Mouse (Mus musculus) limb, embryonic 13.5 days (tissue): ENCODE data around the gene Cxcl3. TPM values are rescaled to one million over a fixed set of nuclear protein-coding genes. Genes with fewer than 3 reads are reported as not detected.

Experiments
- ATAC-seq: fragments of 200-750 bp; cut with Nextera tagmentation; 2 replicates; pipeline ENCODE4 v1.8.0; 2017; ENCODE audit warnings: low read depth, moderate number of reproducible peaks, moderate TSS enrichment; ENCODE audit not compliant: low FRiP score
- H3K27ac ChIP-seq: fragments of 300-500 bp; sonication (generic); 2 replicates; pipeline ENCODE4 v1.5.1; 2015; ENCODE audit warnings: inconsistent platforms, mild to moderate bottlenecking, moderate library complexity
- H3K27me3 ChIP-seq: fragments of 300-500 bp; sonication (generic); 2 replicates; pipeline ENCODE4 v1.6.1; 2015; ENCODE audit warnings: mild to moderate bottlenecking, inconsistent platforms
- H3K36me3 ChIP-seq: fragments of 300-500 bp; sonication (generic); 2 replicates; pipeline ENCODE4 v1.6.1; 2015; ENCODE audit warnings: inconsistent platforms, mild to moderate bottlenecking, moderate library complexity
- H3K4me1 ChIP-seq: fragments of 300-500 bp; sonication (generic); 2 replicates; pipeline ENCODE4 v1.6.1; 2015; ENCODE audit warnings: inconsistent platforms
- H3K4me2 ChIP-seq: fragments of 300-500 bp; sonication (generic); replicated peaks from 2 replicates; pipeline ENCODE4 v1.6.1; 2015; ENCODE audit warnings: inconsistent platforms, mild to moderate bottlenecking, moderate library complexity
- H3K4me3 ChIP-seq: fragments of 300-500 bp; sonication (generic); 2 replicates; pipeline ENCODE4 v1.5.1; 2015; ENCODE audit warnings: moderate library complexity, mild to moderate bottlenecking, inconsistent platforms
- H3K9ac ChIP-seq: fragments of 300-500 bp; sonication (generic); 2 replicates; pipeline ENCODE4 v1.6.1; 2015; ENCODE audit warnings: mild to moderate bottlenecking, inconsistent platforms
- H3K9me3 ChIP-seq: fragments of 300-500 bp; sonication (generic); 2 replicates; pipeline ENCODE4 v1.6.1; 2016; ENCODE audit warnings: inconsistent platforms
- WGBS: fragments of 180-500 bp; shearing (Covaris S2); methylation state at CpG from one replicate; pipeline ENCODE4 v1.1.7; 2015; 5-methylcytosine and 5-hydroxymethylcytosine counted together
- polyA plus RNA-seq: library from polyadenylated mRNA; unstranded; fragments of >200 nt; fragmentation: Nextera tagmentation; extraction: Ambion mirVana; gene quantifications from 2 replicates; pipeline ENCODE4 v1.2.1, GENCODE M21; 2015

The Cxcl3 gene
- 0.26 and 0.52 TPM in 2 replicates for polyA plus RNA-seq

DNA sequence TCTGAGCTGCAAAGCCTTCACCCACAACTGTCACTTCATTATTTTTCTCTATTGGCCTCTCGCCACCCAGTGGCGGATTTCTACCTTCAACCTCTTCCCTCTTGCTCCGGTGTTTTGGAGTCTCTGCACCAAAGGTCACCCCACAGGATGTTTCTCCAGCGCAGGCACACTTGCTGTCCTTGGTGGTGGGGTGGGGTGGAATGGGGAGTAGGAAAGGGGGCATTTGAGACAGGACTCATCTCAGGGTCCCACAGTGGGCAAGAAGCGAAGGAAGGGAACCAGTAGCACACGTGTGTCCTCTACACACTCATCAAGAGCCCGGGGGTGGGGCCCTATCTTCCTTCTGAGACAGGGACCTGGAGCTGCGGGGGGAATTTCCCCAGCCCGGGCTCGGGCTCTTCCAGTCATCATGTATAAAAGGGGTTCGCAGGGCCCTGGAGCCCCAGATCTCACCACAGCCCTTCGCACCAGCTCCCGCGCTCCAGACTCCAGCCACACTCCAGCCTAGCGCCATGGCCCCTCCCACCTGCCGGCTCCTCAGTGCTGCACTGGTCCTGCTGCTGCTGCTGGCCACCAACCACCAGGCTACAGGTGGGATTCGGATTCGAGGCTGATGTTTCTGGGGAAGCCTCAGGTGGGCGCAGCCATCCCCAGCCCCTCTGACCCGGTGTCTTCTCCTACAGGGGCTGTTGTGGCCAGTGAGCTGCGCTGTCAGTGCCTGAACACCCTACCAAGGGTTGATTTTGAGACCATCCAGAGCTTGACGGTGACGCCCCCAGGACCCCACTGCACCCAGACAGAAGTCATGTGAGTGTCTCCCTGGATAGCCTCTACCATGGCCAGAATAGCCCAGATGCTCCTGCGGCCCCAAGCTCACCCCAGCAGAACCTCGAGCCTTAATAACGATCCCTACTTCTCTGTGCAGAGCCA is at the start of gene Cxcl3:
Gene Cxcl3, plus strand, starts transcription at position 445 of the 930 bp plus-strand sequence.
- Histone ChIP-seq H3K4me1 (peaks cover 15% of the 10 kb centered on the region), H3K4me2 (peak within 1 kb of the TSS; percentile 67), H3K9ac (peak within 1 kb of the TSS; percentile 43; the same call in 1 of the 2 replicates), H3K27ac (no peak within 1 kb of the TSS), H3K9me3 (no peaks in the 10 kb centered on the region), H3K4me3 (peak within 1 kb of the TSS; percentile 35), H3K27me3 (peaks cover 8% of the 10 kb centered on the region), H3K36me3 (no peaks in the 10 kb centered on the region)
- peak; percentile 57; the same call in 1 of the 2 replicates for ATAC-seq
- WGBS: 15% methylated on average over 26 of the region's 26 CpGs

DNA sequence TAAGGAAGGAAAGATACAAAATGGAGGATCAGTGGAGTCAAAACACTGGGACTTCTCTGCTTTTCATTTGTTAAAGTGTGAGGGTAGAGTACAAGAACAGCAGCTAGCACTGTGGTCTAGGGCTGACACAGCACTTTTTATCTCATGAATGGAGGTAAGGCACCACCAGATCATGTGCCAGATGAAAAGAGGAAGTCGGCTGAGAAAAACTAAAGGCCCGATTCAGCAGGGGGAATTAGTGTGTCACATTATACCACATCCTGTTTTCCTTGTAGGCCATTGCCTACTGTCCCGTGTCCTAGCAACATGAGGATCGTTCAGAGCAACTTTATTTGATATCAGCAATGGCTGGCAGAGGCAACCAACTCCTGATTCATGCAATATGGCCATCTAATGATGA is 43.9 kb upstream of the Cxcl3 start:
- Histone ChIP-seq H3K4me2 (no peak overlapping the region), H3K4me1 (no peaks in the 10 kb centered on the region), H3K27me3 (no peaks in the 10 kb centered on the region), H3K9me3 (no peaks in the 10 kb centered on the region), H3K36me3 (no peaks in the 10 kb centered on the region), H3K27ac (no peak overlapping the region), H3K9ac (no peak overlapping the region), H3K4me3 (no peak overlapping the region)
- WGBS: 67% methylated on average over 4 of the region's 4 CpGs
- no peak for ATAC-seq

DNA sequence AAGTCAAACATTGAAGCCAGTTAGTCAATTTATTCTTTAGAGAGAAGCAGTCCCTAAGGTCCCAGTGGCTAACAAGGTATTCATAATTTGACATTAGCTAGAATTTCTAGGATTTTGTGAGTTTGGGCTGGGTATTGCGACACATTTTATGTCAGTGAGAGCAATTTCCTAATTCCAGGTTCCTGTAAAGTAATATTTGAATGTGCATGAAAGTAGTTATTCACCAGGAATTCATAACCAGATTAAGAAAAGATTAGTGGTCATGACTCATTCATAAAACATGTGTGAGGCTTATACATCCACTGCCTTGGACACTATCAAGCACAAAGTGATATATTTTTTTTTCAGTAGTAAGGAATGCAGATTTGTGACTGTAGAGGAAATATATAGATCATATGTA is 32.0 kb upstream of the Cxcl3 start:
- Histone ChIP-seq H3K9me3 (no peaks in the 10 kb centered on the region), H3K4me2 (no peak overlapping the region), H3K27ac (no peak overlapping the region), H3K9ac (no peak overlapping the region), H3K4me3 (no peak overlapping the region), H3K27me3 (peaks cover 4% of the 10 kb centered on the region), H3K36me3 (no peaks in the 10 kb centered on the region), H3K4me1 (peaks cover 19% of the 10 kb centered on the region)
- 89% methylated on average over 1 of the region's 1 CpGs for WGBS
- no peak for ATAC-seq

DNA sequence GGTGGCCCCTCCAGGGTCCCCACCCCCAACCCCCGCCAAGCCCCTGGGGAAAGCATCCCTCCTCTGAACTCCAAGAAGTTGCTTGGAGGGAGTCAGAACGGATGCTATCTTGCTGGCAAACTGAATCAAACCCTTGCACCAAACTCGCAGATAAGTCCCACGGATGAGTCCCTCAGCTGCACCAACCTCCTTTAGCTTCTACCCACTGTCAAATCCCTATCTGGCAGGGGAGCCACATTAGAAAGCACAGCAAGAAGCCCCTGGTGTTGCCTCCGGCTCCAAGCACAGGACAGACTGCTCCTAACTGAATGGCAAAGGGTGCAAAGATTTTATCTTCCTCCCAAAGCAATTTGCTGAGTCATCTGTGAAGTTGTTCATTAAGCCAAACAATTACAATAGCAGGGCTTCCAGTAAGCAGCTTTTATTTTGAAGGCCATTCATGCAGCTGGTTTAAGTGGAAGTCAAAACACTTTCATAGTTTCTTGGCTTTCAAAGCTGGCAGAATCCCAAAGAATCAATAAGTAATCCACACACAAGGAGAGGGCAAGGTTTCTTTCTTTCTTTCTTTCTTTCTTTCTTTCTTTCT is 27.8 kb upstream of the Cxcl3 start:
- Histone ChIP-seq H3K27me3 (peaks cover 23% of the 10 kb centered on the region), H3K9me3 (no peaks in the 10 kb centered on the region), H3K4me3 (no peak overlapping the region), H3K27ac (no peak overlapping the region), H3K4me1 (peaks cover 26% of the 10 kb centered on the region), H3K4me2 (no peak overlapping the region), H3K9ac (no peak overlapping the region), H3K36me3 (no peaks in the 10 kb centered on the region)
- 32% methylated on average over 5 of the region's 5 CpGs for WGBS
- ATAC-seq: no peak

- 6% methylated on average over 32 of the region's 32 CpGs for WGBS
- ATAC-seq: peak; percentile 17; the same call in 1 of the 2 replicates
Observed at GRCm38 (mm10) chr5:90759077-90760065, 26.5 kb upstream of the Cxcl3 start, which contains the start of gene Cxcl5. Cxcl5 (plus strand) TSS chr5:90759360.

DNA sequence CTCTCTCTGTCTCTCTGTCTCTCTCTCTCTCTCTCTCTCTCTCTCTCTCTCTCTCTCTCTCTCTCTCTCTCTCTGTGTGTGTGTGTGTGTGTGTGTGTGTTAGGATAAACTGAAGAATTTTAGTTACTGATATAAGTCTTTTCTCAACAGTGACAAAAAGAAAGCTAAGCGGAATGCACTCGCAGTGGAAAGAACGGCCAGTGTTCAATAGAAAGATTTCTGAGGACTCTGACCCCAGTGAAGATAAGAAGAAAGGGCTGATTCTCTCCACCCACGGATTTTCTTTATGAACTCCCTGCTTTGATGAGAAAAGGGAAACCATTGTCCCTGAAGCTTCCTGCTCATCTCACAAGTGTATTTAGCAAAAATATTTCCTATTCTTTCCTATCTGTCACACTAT is 25.6 kb upstream of the Cxcl3 start:
- Histone ChIP-seq H3K27me3 (peaks cover 23% of the 10 kb centered on the region), H3K4me2 (no peak overlapping the region), H3K9ac (no peak overlapping the region), H3K4me3 (no peak overlapping the region), H3K27ac (no peak overlapping the region), H3K4me1 (peaks cover 26% of the 10 kb centered on the region), H3K9me3 (no peaks in the 10 kb centered on the region), H3K36me3 (no peaks in the 10 kb centered on the region)
- WGBS: 70% methylated on average over 4 of the region's 4 CpGs
- no peak for ATAC-seq

More at GRCm38 (mm10) chr5:90759077-90760065, 26.5 kb upstream of the Cxcl3 start, which contains the start of gene Cxcl5:
- H3K27ac ChIP-seq: no peak within 1 kb of the TSS
- no peaks in the 10 kb centered on the region for H3K36me3 ChIP-seq
- no peaks in the 10 kb centered on the region for H3K9me3 ChIP-seq
- peaks cover 23% of the 10 kb centered on the region for H3K27me3 ChIP-seq
- H3K9ac ChIP-seq: peak within 1 kb of the TSS; percentile 54
- H3K4me1 ChIP-seq: peaks cover 26% of the 10 kb centered on the region
- peak within 1 kb of the TSS; percentile 71 for H3K4me2 ChIP-seq
- peak within 1 kb of the TSS; percentile 43 for H3K4me3 ChIP-seq

- Histone ChIP-seq H3K4me3 (no peak overlapping the region), H3K27ac (no peak overlapping the region), H3K27me3 (peaks cover 26% of the 10 kb centered on the region), H3K36me3 (no peaks in the 10 kb centered on the region), H3K9ac (no peak overlapping the region), H3K9me3 (no peaks in the 10 kb centered on the region), H3K4me1 (peaks cover 26% of the 10 kb centered on the region), H3K4me2 (no peak overlapping the region)
- ATAC-seq: no peak
- WGBS: 78% methylated on average over 2 of the region's 2 CpGs
Observed at GRCm38 (mm10) chr5:90760844-90761243, 25.1 kb upstream of the Cxcl3 start.

DNA sequence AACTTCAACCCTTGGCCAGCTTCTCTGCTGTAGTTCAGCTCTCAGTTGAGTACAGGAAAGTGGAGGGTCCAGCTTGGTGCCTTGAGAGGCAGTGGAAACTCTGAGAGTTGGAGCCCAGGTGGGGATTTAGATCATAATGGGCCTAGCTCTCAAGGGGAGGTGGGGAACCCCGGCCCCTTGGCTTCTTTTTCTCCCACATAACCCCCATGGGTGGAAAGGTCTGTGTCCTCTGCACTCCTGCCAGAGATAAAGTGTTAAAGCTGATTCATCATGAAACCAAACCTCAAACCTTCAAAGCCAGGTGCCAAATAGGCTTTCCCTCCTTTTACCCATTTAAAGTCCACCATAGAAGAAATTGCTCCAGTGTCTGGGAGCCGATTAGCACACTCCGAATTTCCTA is 24.1 kb upstream of the Cxcl3 start:
- H3K27me3 ChIP-seq: peaks cover 29% of the 10 kb centered on the region
- H3K4me3 ChIP-seq: no peak overlapping the region
- H3K4me2 ChIP-seq: no peak overlapping the region
- H3K9ac ChIP-seq: no peak overlapping the region
- H3K4me1 ChIP-seq: peaks cover 26% of the 10 kb centered on the region
- no peak overlapping the region for H3K27ac ChIP-seq
- no peaks in the 10 kb centered on the region for H3K36me3 ChIP-seq
- no peaks in the 10 kb centered on the region for H3K9me3 ChIP-seq
- WGBS: 81% methylated on average over 3 of the region's 3 CpGs
- ATAC-seq: no peak

DNA sequence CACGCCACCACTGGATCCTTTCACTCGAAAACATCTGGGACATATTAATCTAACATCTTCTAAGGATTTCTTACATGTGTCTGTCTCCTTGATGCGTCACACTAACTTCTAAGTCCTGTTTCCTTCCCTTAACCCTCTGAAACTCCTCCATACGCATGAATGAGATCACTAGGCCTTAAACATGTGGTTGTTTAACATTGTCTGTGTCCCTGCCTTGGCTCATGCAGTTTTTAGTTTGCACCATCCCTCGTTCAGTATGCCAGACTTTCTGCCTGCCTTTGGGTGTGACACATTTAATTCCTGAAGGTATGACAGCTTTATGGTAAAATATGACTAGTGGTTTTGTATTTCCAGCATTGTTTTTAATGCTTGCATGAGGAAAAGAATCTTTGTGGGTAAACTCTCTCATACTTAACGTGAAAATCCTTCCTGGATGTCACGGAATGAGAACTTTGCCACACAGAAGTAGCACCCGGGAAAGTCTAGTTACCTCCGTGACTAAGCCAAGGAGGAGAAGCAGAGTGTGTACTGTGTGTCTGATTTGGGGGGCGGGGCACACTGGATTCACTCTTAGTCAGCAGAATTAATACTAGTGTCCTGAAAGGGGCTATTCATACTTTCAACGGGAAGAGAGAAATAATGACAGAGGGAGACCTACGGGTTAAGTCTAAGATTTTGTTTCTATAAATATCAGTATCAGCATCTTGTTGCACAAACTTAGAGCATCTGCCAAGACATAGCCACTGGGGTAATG is 21.8 kb upstream of the Cxcl3 start:
- Histone ChIP-seq H3K4me2 (no peak overlapping the region), H3K27me3 (peaks cover 32% of the 10 kb centered on the region), H3K27ac (no peak overlapping the region), H3K9ac (no peak overlapping the region), H3K4me1 (peaks cover 6% of the 10 kb centered on the region), H3K36me3 (no peaks in the 10 kb centered on the region), H3K9me3 (no peaks in the 10 kb centered on the region), H3K4me3 (no peak overlapping the region)
- WGBS: 63% methylated on average over 12 of the region's 12 CpGs
- ATAC-seq: no peak

GRCm38 (mm10) chr5:90765821-90766606 is 19.9 kb upstream of the Cxcl3 start:
- Histone ChIP-seq H3K36me3 (no peaks in the 10 kb centered on the region), H3K27me3 (peaks cover 23% of the 10 kb centered on the region), H3K9ac (no peak overlapping the region), H3K27ac (no peak overlapping the region), H3K4me1 (peaks cover 2% of the 10 kb centered on the region; the same call in 1 of the 2 replicates), H3K9me3 (no peaks in the 10 kb centered on the region), H3K4me2 (no peak overlapping the region), H3K4me3 (no peak overlapping the region)
- WGBS: 55% methylated on average over 8 of the region's 8 CpGs
- no peak for ATAC-seq
